Mouse (Mus musculus): ENCODE results near the gene Blmh.

GRCm38 (mm10) chr11:76917230-76917548 is 7.4 kb upstream of the Blmh start:
- TF ChIP-seq POLR2A (IDR thresholded peaks at IDR 0.05; ENCODE audit: low read depth, low read length) (no peak), CTCF (IDR thresholded peaks at IDR 0.05; ENCODE audit: borderline replicate concordance, insufficient read depth, low read length) (no peak)

Data from embryonic fibroblast, embryonic 13.5 days (primary cell).